Mouse (Mus musculus): ENCODE data around the gene Necab3. TPM values are rescaled to one million over a fixed set of nuclear protein-coding genes. Genes with fewer than 3 reads are reported as not detected.

Necab3 gene
- total RNA-seq (2014; fragmentation: Nextera tagmentation) (13.0 and 13.2 TPM in 2 replicates), total RNA-seq (2017) (6.8 and 7.6 TPM in 2 replicates), polyA plus RNA-seq (2012) (9.8 and 11.6 TPM in 2 replicates)

GRCm38 (mm10) chr2:154558264-154559039 is at the start of gene Necab3:
Necab3 (minus strand) TSS chr2:154558890.
- DNase-seq (ENCODE audit: low spot score) (peak; percentile 88), ATAC-seq (ENCODE audit: extremely low read depth, insufficient number of reproducible peaks, low FRiP score, poor library complexity, severe bottlenecking) (peak; percentile 34; the same call in 1 of the 2 replicates)
- H3K9me3 ChIP-seq (replicated peaks) = no peaks in the 10 kb centered on the region
- peak within 1 kb of the TSS; percentile 72 for H3K4me3 ChIP-seq (ENCODE audit: low read depth, low read length)
- H3K4me1 ChIP-seq (ENCODE audit: insufficient read depth, low read depth, low read length) = peaks cover 65% of the 10 kb centered on the region
- no peaks in the 10 kb centered on the region for H3K27me3 ChIP-seq (ENCODE audit: insufficient read depth, low read length)
- H3K36me3 ChIP-seq (replicated peaks) = peaks cover 97% of the 10 kb centered on the region
- TF ChIP-seq POLR2AphosphoS5 (IDR thresholded peaks at IDR 0.05; ENCODE audit: insufficient replicate concordance, low read depth, low read length) (peak; percentile 79; the same call in 1 of the 2 replicates), GATA1 (IDR thresholded peaks at IDR 0.05; ENCODE audit: borderline replicate concordance, low read length) (no peak), TAL1 (conservative IDR thresholded peaks at IDR 0.05; ENCODE audit: low read depth, low read length) (no peak), GATA2 (IDR thresholded peaks at IDR 0.05; ENCODE audit: borderline replicate concordance, low read depth, low read length) (no peak)

GRCm38 (mm10) chr2:154606965-154607364 is 48.3 kb upstream of the Necab3 start:
- no peaks in the 10 kb centered on the region for H3K9me3 ChIP-seq (replicated peaks)
- TF ChIP-seq POLR2AphosphoS5 (IDR thresholded peaks at IDR 0.05; ENCODE audit: insufficient replicate concordance, low read depth, low read length) (no peak), GATA1 (IDR thresholded peaks at IDR 0.05; ENCODE audit: borderline replicate concordance, low read length) (no peak), TAL1 (conservative IDR thresholded peaks at IDR 0.05; ENCODE audit: low read depth, low read length) (no peak), CTCF (IDR thresholded peaks at IDR 0.05; ENCODE audit: low read depth, low read length) (no peak), GATA2 (IDR thresholded peaks at IDR 0.05; ENCODE audit: borderline replicate concordance, low read depth, low read length) (no peak)
- H3K4me1 ChIP-seq (ENCODE audit: insufficient read depth, low read depth, low read length) = peaks cover 39% of the 10 kb centered on the region
- DNase-seq (ENCODE audit: low spot score) = no peak
- ATAC-seq (ENCODE audit: extremely low read depth, insufficient number of reproducible peaks, low FRiP score, poor library complexity, severe bottlenecking) = no peak
- no peak overlapping the region for H3K4me3 ChIP-seq (ENCODE audit: low read depth, low read length)
- peaks cover 2% of the 10 kb centered on the region for H3K36me3 ChIP-seq (replicated peaks)
- H3K27me3 ChIP-seq (ENCODE audit: insufficient read depth, low read length) = 0 out of 2 replicates have a peak, but pooled peaks cover 6% of the 10 kb centered on the region

GRCm38 (mm10) chr2:154604156-154604555 is 45.5 kb upstream of the Necab3 start:
- H3K4me3 ChIP-seq (ENCODE audit: low read depth, low read length) = peak overlapping the region; percentile 75
- 0 out of 2 replicates have a peak, but pooled peaks cover 6% of the 10 kb centered on the region for H3K27me3 ChIP-seq (ENCODE audit: insufficient read depth, low read length)
- no peaks in the 10 kb centered on the region for H3K9me3 ChIP-seq (replicated peaks)
- H3K36me3 ChIP-seq (replicated peaks) = peaks cover 18% of the 10 kb centered on the region
- no peak for TF ChIP-seq GATA2 (IDR thresholded peaks at IDR 0.05; ENCODE audit: borderline replicate concordance, low read depth, low read length)
- ATAC-seq (ENCODE audit: extremely low read depth, insufficient number of reproducible peaks, low FRiP score, poor library complexity, severe bottlenecking) (no peak), DNase-seq (ENCODE audit: low spot score) (no peak)
- peaks cover 32% of the 10 kb centered on the region for H3K4me1 ChIP-seq (ENCODE audit: insufficient read depth, low read depth, low read length)

- peaks cover 21% of the 10 kb centered on the region for H3K36me3 ChIP-seq (replicated peaks)
- TF ChIP-seq POLR2AphosphoS5 (IDR thresholded peaks at IDR 0.05; ENCODE audit: insufficient replicate concordance, low read depth, low read length) (no peak), TAL1 (conservative IDR thresholded peaks at IDR 0.05; ENCODE audit: low read depth, low read length) (no peak), CTCF (IDR thresholded peaks at IDR 0.05; ENCODE audit: low read depth, low read length) (no peak), GATA1 (IDR thresholded peaks at IDR 0.05; ENCODE audit: borderline replicate concordance, low read length) (no peak), GATA2 (IDR thresholded peaks at IDR 0.05; ENCODE audit: borderline replicate concordance, low read depth, low read length) (no peak)
- H3K4me3 ChIP-seq (ENCODE audit: low read depth, low read length) = peak within 1 kb of the TSS; percentile 75
- no peaks in the 10 kb centered on the region for H3K9me3 ChIP-seq (replicated peaks)
- peak; percentile 98 for ATAC-seq (ENCODE audit: extremely low read depth, insufficient number of reproducible peaks, low FRiP score, poor library complexity, severe bottlenecking)
- peaks cover 28% of the 10 kb centered on the region for H3K4me1 ChIP-seq (ENCODE audit: insufficient read depth, low read depth, low read length)
- peak; percentile 99 for DNase-seq (ENCODE audit: low spot score)
- H3K27me3 ChIP-seq (ENCODE audit: insufficient read depth, low read length) = 0 out of 2 replicates have a peak, but pooled peaks cover 5% of the 10 kb centered on the region
Observed at GRCm38 (mm10) chr2:154603638-154604153, 45.0 kb upstream of the Necab3 start, which contains the start of gene Pxmp4. Pxmp4 (minus strand) TSS chr2:154603708.

- peaks cover 25% of the 10 kb centered on the region for H3K4me1 ChIP-seq (ENCODE audit: insufficient read depth, low read depth, low read length)
- ATAC-seq (ENCODE audit: extremely low read depth, insufficient number of reproducible peaks, low FRiP score, poor library complexity, severe bottlenecking) = no peak
Observed at GRCm38 (mm10) chr2:154603007-154603637, 44.4 kb upstream of the Necab3 start.

GRCm38 (mm10) chr2:154601324-154601723 is 42.6 kb upstream of the Necab3 start:
- peaks cover 37% of the 10 kb centered on the region for H3K36me3 ChIP-seq (replicated peaks)
- H3K27me3 ChIP-seq (ENCODE audit: insufficient read depth, low read length) = no peaks in the 10 kb centered on the region
- H3K4me1 ChIP-seq (ENCODE audit: insufficient read depth, low read depth, low read length) = peaks cover 25% of the 10 kb centered on the region
- TF ChIP-seq CTCF (IDR thresholded peaks at IDR 0.05; ENCODE audit: low read depth, low read length) = no peak
- TF ChIP-seq POLR2AphosphoS5 (IDR thresholded peaks at IDR 0.05; ENCODE audit: insufficient replicate concordance, low read depth, low read length) = no peak
- no peak for TF ChIP-seq GATA2 (IDR thresholded peaks at IDR 0.05; ENCODE audit: borderline replicate concordance, low read depth, low read length)
- TF ChIP-seq TAL1 (conservative IDR thresholded peaks at IDR 0.05; ENCODE audit: low read depth, low read length) = no peak
- TF ChIP-seq GATA1 (IDR thresholded peaks at IDR 0.05; ENCODE audit: borderline replicate concordance, low read length) = no peak
- no peak for DNase-seq (ENCODE audit: low spot score)
- H3K9me3 ChIP-seq (replicated peaks) = no peaks in the 10 kb centered on the region
- no peak overlapping the region for H3K4me3 ChIP-seq (ENCODE audit: low read depth, low read length)
- ATAC-seq (ENCODE audit: extremely low read depth, insufficient number of reproducible peaks, low FRiP score, poor library complexity, severe bottlenecking) = no peak

More at GRCm38 (mm10) chr2:154603007-154603637, 44.4 kb upstream of the Necab3 start:
- Histone ChIP-seq H3K4me3 (ENCODE audit: low read depth, low read length) (peak overlapping the region; percentile 75), H3K36me3 (replicated peaks) (peaks cover 25% of the 10 kb centered on the region), H3K9me3 (replicated peaks) (no peaks in the 10 kb centered on the region), H3K27me3 (ENCODE audit: insufficient read depth, low read length) (no peaks in the 10 kb centered on the region)
- no peak for DNase-seq (ENCODE audit: low spot score)
- TF ChIP-seq TAL1 (conservative IDR thresholded peaks at IDR 0.05; ENCODE audit: low read depth, low read length) (no peak), CTCF (IDR thresholded peaks at IDR 0.05; ENCODE audit: low read depth, low read length) (no peak), POLR2AphosphoS5 (IDR thresholded peaks at IDR 0.05; ENCODE audit: insufficient replicate concordance, low read depth, low read length) (no peak), GATA2 (IDR thresholded peaks at IDR 0.05; ENCODE audit: borderline replicate concordance, low read depth, low read length) (no peak), GATA1 (IDR thresholded peaks at IDR 0.05; ENCODE audit: borderline replicate concordance, low read length) (no peak)
